Mouse (Mus musculus) left cerebral cortex, adult 2 months (tissue): ENCODE data around the gene Ndufa10. TPM values are rescaled to one million over a fixed set of nuclear protein-coding genes. Genes with fewer than 3 reads are reported as not detected.
A peak's percentile ranks its signal among the peaks of the same experiment; 100 is the strongest.

Source experiments
- DNase-seq, 2 experiments: peaks; one replicate each; pipeline ENCODE4 v3.0.0; 2021 to 2022; ENCODE audit warnings: low spot score in 2 of 2, mixed read lengths in 1 of 2; ENCODE audit errors: extremely low spot score in 1 of 2
- H3K27ac ChIP-seq: fragments of 200-600 bp; 2 replicates; pipeline ENCODE4 v1.8.1; 2022
- H3K4me3 ChIP-seq: fragments of 200-600 bp; 2 replicates; pipeline ENCODE4 v1.8.1; 2022
- CTCF ChIP-seq: fragments of 200-600 bp; IDR thresholded peaks from 2 replicates; pipeline ENCODE4 v1.8.1; 2022; ENCODE audit warnings: antibody characterized with exemption, mild to moderate bottlenecking, moderate library complexity
- intact Hi-C: fragments of 180-260 bp; cut with DNase I; formaldehyde crosslinking; loops from one replicate; pipeline ENCODE4 v1.15.1; 2025
- total RNA-seq, 2 experiments: library from RNA; stranded (reverse); gene quantifications; 2 replicates each; pipeline ENCODE4 v1.2.3; 2021

The Ndufa10 gene
- total RNA-seq, 2 experiments from 2014 or later = 223 to 229 TPM

DNA sequence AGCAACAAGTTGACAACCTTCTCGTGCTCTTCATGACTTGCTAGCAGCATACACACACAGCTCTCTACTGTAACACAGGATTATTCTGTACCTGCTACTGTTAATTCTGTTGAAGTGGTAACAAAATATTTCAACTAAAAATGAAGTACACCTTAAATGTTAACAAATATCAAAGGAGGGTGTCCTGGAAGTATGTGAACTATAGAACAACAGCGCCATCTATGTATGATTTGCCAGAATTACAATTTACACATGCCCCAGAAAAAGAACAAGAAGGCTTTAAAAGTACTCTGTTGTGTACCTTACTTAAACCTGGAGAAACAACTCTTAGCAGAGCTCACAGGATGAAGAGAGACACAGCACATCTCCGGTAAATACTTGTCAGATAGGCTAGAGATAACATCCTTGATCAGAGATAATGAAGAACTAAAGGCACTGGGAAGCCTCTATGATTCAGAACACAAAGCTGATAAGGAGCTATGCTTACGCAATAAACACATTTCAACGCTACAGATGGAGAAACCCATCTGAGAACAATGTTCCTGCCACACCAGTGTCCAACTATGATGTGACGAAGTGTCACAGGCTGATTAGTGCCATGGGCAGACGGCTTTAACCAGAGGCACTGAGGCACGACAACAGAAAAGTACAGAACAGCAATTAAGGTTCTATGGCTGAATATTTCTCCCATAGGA is 19.8 kb downstream of the Ndufa10 start:
- no peak for DNase-seq
- Histone ChIP-seq H3K4me3 (no peak overlapping the region), H3K27ac (no peak overlapping the region)
- intact Hi-C loops = loop anchor here (1.0 to 5.0 kb wide), 4 partner anchors 282 to 932 kb away; no protein-coding TSS in a partner anchor
- TF ChIP-seq CTCF = peak; percentile 79

DNA sequence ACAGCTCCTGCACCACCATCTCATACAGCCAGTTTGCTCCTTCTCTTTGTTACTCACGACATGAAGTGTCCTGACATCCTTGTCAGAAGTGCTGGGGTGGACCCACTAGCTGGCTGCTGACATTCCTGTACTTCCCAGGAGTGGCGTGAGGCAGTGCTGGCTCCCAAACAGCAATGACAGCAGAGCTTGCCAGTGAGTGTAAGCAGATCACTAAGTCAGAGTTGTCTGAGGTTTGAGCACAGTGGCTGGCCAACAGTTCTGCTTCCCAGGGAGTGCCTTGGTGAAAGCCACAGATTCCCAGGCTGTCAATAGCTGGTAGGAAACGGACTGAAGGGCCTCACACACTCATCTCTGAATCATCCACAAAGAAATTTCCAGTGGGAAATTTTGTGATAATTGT is 25.4 kb downstream of the Ndufa10 start:
- H3K4me3 ChIP-seq = no peak overlapping the region
- no peak for TF ChIP-seq CTCF
- H3K27ac ChIP-seq = no peak overlapping the region
- intact Hi-C loops = no loop called here
- no peak for DNase-seq

DNA sequence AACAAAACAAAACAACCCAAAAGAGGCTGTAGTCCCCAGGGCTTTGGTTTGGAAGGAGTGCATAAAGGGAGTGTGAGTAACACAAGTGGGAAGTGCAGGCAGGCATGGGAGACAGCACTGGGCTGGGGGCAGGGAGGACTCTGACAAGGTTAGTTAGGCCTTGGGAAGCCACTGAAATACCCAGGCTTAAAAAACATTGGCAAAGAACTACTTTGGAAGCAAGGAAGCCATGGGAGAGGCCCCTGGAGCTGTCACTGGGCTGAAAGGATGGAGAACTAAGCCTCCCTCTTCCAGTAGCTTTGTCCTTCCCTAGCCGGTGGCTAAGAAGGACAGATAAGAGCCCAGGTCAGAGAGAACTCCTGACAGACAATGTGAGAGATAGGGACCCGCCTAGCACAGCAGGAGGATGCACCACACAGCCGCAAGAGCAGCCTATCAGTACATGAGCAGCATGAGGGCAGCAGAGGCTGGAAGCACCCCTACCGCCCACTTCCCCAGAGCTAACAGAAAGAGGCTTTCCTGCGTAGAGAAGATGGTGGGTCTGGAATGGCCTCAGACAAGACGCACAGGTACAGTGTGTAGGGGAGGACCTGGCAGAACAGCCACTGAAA is 32.1 kb downstream of the Ndufa10 start:
- intact Hi-C loops = no loop called here
- DNase-seq = no peak
- H3K4me3 ChIP-seq = no peak overlapping the region
- H3K27ac ChIP-seq = no peak overlapping the region
- TF ChIP-seq CTCF = no peak

DNA sequence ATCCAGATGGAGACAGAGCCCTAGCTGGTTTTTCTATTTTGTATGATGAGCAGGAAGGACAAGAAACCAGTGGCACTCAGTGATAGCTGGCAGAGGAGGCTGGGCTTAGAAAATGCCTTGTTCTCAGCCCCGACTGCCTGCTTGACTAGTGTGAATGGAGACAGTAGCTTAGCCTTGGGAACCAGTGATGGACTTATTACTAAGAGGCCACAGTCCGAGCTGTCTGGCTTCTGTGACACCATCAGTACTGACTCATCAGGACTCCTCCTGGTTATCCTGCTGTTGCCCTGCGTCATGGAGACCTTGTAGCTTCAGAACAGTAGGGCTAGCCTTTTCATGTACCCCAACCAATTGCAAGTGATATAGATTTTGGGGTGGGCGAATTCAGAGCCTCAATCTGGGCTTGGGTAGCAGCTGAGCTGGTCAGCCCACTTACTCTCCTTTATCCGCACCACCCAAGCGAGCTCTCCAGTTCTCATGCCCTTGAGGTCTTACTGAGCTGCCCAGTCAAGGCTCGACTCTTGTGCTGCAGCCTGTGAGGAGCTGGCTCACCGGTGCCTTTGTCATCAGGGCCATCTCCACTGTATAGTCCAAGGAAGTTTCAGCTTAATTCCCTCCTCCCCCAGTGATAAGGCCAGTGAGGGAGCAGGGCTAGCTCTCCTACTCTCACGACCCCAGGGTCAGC is 33.5 kb downstream of the Ndufa10 start:
- DNase-seq = no peak
- intact Hi-C loops = no loop called here
- Histone ChIP-seq H3K27ac (no peak overlapping the region), H3K4me3 (no peak overlapping the region)
- TF ChIP-seq CTCF = no peak

DNA sequence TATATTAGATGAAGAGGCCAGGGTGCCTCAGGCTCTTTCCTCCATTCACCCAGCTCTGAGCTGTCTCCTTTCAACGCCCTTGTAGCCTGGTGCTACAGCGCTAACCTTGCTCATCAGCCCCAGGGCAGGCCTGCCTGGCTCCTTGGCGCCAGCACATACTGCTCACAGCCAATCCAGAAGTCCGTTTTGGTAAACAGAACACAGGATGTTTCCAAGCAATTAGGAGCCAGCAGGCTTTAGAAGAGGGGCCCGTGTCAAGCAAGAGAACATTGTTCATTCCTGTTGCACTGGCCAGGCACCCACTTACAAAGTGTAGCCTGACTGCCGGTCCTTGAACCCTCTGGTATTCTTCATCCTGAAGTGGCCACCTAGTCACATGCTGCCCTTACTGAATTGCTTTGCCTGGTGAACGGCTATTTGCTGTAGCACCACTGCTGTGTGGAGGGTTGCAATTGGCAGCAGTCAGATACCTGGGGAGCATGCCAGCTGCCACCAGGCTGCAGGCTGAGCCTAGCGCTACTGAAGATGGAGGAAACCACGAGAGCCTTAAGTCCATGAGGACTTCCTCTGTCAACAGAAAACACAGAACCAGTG is 35.9 kb downstream of the Ndufa10 start:
- no peak; the same call in 1 of the 2 replicates for TF ChIP-seq CTCF
- Histone ChIP-seq H3K27ac (peak overlapping the region; percentile 58), H3K4me3 (no peak overlapping the region)
- intact Hi-C loops = loop anchor here (5.0 kb wide), 1 partner anchor 255 kb away; no protein-coding TSS in a partner anchor
- DNase-seq = peak; percentile 40 to 55

DNA sequence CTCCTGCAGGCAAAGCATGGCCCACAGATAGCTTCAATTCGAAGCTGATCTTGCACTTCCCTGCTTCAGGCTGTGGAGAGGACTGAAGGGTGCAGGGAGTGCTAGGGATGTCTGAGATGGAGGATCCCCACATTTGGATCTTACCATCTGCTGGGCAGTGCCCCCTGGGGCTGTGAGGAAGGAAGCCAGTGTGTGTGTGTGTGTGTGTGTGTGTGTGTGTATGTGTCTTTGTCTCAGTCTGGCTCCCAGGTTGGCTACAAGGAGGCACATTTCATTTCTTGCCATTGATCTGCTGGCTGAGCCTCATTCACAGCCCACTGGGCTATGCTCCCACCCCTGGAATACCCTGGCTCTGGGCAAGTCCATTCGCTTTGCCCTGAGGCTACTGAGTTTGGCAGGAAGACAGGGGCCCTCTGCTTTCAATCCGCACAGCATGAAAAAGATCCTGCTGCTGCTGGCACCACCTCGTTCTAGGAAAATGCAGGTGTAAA is 36.8 kb downstream of the Ndufa10 start:
- Histone ChIP-seq H3K4me3 (no peak overlapping the region), H3K27ac (peak overlapping the region; percentile 58; the same call in 1 of the 2 replicates)
- intact Hi-C loops = loop anchor here (5.0 kb wide), 1 partner anchor 255 kb away; no protein-coding TSS in a partner anchor
- no peak for DNase-seq
- TF ChIP-seq CTCF = no peak

DNA sequence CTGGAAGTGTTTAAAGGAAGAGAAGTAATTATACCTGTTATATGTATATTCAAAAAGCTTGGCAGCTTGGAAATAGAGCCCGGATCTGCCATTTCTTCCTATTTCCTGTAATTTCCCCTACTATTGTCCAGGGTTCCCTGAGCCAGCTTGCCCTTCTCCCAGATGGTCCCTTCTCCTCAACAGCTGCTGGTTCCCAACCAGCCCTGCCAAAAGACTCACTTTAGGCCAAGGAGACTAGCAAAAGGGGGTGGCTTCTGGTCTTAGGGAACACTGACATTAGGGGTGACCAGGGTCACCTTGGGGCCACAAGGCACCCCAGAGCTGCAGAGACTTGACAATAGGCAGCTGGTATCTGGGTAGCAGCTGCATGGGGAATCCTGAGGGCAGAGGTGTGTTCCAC is 38.7 kb downstream of the Ndufa10 start:
- TF ChIP-seq CTCF = no peak
- no peak for DNase-seq
- H3K4me3 ChIP-seq = no peak overlapping the region
- intact Hi-C loops = loop anchor here (5.0 kb wide), 1 partner anchor 253 kb away; no protein-coding TSS in a partner anchor
- no peak overlapping the region for H3K27ac ChIP-seq

DNA sequence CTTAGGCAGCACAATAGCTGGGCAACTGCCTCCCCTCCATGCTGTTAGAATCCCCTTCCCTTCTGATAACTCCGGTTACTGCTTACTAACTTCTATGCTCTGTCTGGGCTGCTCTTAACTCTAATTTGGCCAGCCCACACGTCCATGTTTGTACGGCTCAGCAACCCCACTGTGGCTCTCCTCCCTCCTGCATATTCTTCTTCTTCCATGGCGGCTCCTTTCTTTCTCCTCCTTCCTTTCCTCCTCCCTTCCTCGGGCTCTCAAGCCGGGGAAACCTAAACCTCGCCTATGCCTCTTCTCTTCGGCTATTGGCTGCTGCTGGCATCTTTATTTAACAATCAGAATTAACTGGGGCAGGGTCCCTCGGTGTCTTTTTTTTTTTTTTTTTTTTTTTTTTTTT is 40.9 kb downstream of the Ndufa10 start:
- H3K27ac ChIP-seq = no peak overlapping the region
- H3K4me3 ChIP-seq = no peak overlapping the region
- intact Hi-C loops = no loop called here
- no peak for TF ChIP-seq CTCF
- DNase-seq = no peak

DNA sequence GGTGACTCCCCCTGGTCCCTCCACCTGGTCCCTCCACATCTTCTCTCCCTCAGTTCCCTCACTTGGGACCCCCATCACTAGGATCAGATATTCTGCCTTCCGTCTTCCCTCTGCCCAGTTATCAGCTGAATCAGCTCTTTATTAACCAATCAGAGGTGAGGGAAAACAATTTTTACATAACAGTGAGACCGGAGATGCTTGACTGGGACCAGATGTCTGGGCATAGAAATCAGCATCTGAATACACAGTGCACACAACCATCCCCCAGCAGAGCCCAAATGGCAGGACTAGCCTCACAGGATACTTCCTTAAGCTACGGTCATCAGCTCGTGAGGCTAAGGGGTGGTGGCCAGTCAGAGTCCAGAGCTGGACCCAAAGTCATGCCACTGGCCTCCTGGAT is 41.6 kb downstream of the Ndufa10 start:
- intact Hi-C loops = no loop called here
- Histone ChIP-seq H3K4me3 (no peak overlapping the region), H3K27ac (no peak overlapping the region)
- no peak for DNase-seq
- TF ChIP-seq CTCF = no peak

DNA sequence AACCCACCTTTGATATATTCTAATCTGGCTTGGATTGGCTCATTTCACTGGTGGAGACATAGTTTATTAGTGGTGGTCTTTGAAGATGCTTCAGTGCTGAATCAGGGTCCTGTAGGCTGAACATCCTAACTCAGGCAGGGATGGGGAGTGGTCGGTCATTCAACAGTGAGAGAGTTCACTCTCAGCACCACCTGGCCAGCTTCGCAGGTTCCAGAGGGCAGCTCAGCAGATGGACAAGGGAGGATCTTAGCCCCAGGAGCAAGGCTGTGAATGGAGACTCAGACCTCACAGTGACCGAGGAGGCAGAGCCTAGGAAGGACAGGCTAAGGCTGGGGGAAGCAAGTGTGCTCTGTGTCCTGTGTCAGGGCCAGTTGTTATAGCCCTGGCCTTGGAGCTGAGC is 42.2 kb downstream of the Ndufa10 start:
- TF ChIP-seq CTCF = no peak
- no peak overlapping the region for H3K4me3 ChIP-seq
- no peak for DNase-seq
- intact Hi-C loops = no loop called here
- no peak overlapping the region for H3K27ac ChIP-seq

DNA sequence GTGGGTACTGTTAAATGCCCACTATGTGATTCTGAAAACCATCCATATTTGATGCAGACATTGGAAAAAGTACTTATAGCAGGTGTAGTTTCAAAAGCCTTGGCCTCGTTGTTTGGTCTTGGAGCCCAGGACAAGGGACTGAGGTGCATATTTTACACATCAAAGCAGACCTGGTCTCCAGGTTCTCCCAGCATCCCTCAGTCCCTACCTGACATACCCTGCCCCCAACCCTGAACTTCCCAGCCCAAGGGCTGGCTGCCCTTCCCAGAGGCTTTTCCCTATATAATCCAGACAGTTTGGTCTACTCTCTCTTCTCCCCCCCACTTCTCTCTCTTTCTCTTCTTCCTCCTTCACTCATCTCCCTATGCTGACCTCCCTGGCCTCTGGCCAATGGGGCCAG is 42.7 kb downstream of the Ndufa10 start:
- Histone ChIP-seq H3K4me3 (no peak overlapping the region), H3K27ac (no peak overlapping the region)
- intact Hi-C loops = no loop called here
- no peak for DNase-seq
- no peak for TF ChIP-seq CTCF

DNA sequence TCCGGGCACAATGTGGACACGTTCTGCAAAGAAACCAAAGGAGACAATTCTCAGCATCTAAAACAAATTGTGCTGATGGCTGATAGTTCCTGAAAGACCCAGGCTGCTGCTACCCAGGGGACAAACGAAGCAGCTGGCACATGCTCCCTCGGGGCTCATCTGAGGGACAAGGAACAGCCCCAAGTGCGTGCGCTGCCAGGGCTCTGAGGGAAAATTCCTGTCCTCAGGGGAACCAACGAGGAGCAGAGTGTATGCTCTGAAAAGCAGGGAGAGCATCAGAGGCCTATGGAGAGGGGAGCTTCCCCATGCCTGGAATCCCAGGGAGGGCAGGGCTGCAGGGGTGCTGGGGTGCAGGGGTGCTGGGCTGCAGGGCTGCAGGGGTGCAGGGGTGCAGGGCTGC is 48.9 kb downstream of the Ndufa10 start:
- no peak for TF ChIP-seq CTCF
- Histone ChIP-seq H3K27ac (no peak overlapping the region), H3K4me3 (no peak overlapping the region)
- intact Hi-C loops = no loop called here
- no peak for DNase-seq
